Mouse (Mus musculus): ENCODE results near the gene Prom2. TPM values are rescaled to one million over a fixed set of nuclear protein-coding genes. Genes with fewer than 3 reads are reported as not detected.

The Prom2 gene
- not detected for polyA plus RNA-seq (2012; fragmentation: generic; extraction: Trizol)

DNA sequence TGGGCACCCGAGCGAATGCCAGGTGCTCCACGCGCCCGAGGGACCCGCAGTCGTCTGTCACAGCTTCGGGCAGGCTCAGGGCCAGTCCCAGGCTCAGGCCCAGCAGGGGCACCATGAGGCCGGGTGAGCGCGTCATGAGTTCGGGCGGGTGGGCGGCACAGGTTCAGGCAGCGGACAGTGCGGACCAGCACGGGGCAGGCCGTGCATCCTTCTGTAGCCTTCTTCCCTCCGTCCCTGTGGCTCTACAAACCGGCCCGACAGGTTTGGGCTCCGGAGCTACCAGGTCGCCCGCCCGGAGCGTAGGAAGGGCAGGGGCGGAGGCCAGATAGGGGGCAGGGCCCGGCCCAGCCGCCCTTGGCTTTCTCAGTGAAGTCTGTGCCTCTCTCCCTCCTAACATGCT lies at the start of gene Prom2:
TSS of gene Prom2 (minus strand) at position 283 of the 400 bp plus-strand sequence.
- H3K36me3 ChIP-seq (ENCODE audit: control insufficient read depth, insufficient read depth): no peaks in the 10 kb centered on the region
- H3ac ChIP-seq (ENCODE audit: control insufficient read depth, insufficient read length): no peak within 1 kb of the TSS
- no peak within 1 kb of the TSS for H3K4me2 ChIP-seq (ENCODE audit: low read depth)
- TF ChIP-seq MAX (IDR thresholded peaks at IDR 0.05; ENCODE audit: low read depth): no peak
- no peak for TF ChIP-seq TCF3 (IDR thresholded peaks at IDR 0.05; ENCODE audit: insufficient read length, low read depth)
- TF ChIP-seq TCF12 (IDR thresholded peaks at IDR 0.05; ENCODE audit: insufficient read depth, poor library complexity, severe bottlenecking): no peak
- TF ChIP-seq CEBPB (IDR thresholded peaks at IDR 0.05; ENCODE audit: insufficient read depth, poor library complexity, severe bottlenecking): no peak
- no peak for TF ChIP-seq USF1 (IDR thresholded peaks at IDR 0.05; ENCODE audit: low read depth)
- TF ChIP-seq REST (IDR thresholded peaks at IDR 0.05; ENCODE audit: insufficient read depth, insufficient read length): no peak
- no peak for TF ChIP-seq POLR2AphosphoS2 (IDR thresholded peaks at IDR 0.05; ENCODE audit: insufficient read length, low read depth)
- no peak for TF ChIP-seq SRF (IDR thresholded peaks at IDR 0.05; ENCODE audit: control insufficient read depth, insufficient read length, low read depth)
- TF ChIP-seq E2F4 (IDR thresholded peaks at IDR 0.05; ENCODE audit: insufficient read depth): no peak
- TF ChIP-seq MYOD1 (IDR thresholded peaks at IDR 0.05; ENCODE audit: control insufficient read depth in 1 of 3, insufficient read length in 2 of 3, low read depth in 2 of 3): no peak
- TF ChIP-seq MYOG (IDR thresholded peaks at IDR 0.05; ENCODE audit: control insufficient read depth in 1 of 3, insufficient read depth in 1 of 3, insufficient read length in 2 of 3, low read depth in 2 of 3): no peak
- no peak for TF ChIP-seq POLR2A (IDR thresholded peaks at IDR 0.05; ENCODE audit: insufficient read length, low read depth)
- H3K27me3 ChIP-seq (ENCODE audit: control insufficient read depth, insufficient read depth, insufficient read length): peaks cover 71% of the 10 kb centered on the region
- H3K4me3 ChIP-seq: no peak within 1 kb of the TSS
- no peaks in the 10 kb centered on the region for H3K79me2 ChIP-seq (ENCODE audit: control insufficient read depth, insufficient read depth)

DNA sequence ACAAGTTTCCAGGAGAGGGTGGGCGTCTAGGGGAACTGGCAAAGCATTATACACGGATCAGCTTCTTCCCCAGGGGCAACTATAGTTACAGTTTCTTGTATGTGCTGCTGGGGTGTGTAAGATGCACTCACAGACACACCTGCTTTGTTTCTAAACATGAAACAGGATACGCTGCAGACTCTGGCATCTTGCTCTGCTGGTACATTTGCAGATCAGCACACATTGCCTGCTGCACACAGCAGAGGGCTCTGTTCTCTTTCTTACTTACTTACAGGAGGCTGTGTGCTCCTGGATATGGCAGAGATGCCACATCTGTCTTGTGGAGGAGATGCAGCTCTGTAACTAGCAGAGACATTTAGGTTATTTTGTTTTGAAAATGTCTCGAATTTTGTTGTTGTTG lies 49.6 kb upstream of the Prom2 start:
- TF ChIP-seq TCF3 (IDR thresholded peaks at IDR 0.05; ENCODE audit: insufficient read length, low read depth) (no peak), MAX (IDR thresholded peaks at IDR 0.05; ENCODE audit: low read depth) (no peak), POLR2AphosphoS2 (IDR thresholded peaks at IDR 0.05; ENCODE audit: insufficient read length, low read depth) (no peak), MYOD1 (IDR thresholded peaks at IDR 0.05; ENCODE audit: control insufficient read depth in 1 of 3, insufficient read length in 2 of 3, low read depth in 2 of 3) (no peak), USF1 (IDR thresholded peaks at IDR 0.05; ENCODE audit: low read depth) (no peak), POLR2A (IDR thresholded peaks at IDR 0.05; ENCODE audit: insufficient read length, low read depth) (no peak), CEBPB (IDR thresholded peaks at IDR 0.05; ENCODE audit: insufficient read depth, poor library complexity, severe bottlenecking) (no peak), TCF12 (IDR thresholded peaks at IDR 0.05; ENCODE audit: insufficient read depth, poor library complexity, severe bottlenecking) (no peak), SRF (IDR thresholded peaks at IDR 0.05; ENCODE audit: control insufficient read depth, insufficient read length, low read depth) (no peak), MYOG (IDR thresholded peaks at IDR 0.05; ENCODE audit: control insufficient read depth in 1 of 3, insufficient read depth in 1 of 3, insufficient read length in 2 of 3, low read depth in 2 of 3) (no peak), E2F4 (IDR thresholded peaks at IDR 0.05; ENCODE audit: insufficient read depth) (no peak), REST (IDR thresholded peaks at IDR 0.05; ENCODE audit: insufficient read depth, insufficient read length) (no peak)
- no peaks in the 10 kb centered on the region for H3K27me3 ChIP-seq (ENCODE audit: control insufficient read depth, insufficient read depth, insufficient read length)
- H3ac ChIP-seq (ENCODE audit: control insufficient read depth, insufficient read length): no peak overlapping the region
- H3K79me2 ChIP-seq (ENCODE audit: control insufficient read depth, insufficient read depth): peaks cover 17% of the 10 kb centered on the region
- no peaks in the 10 kb centered on the region for H3K36me3 ChIP-seq (ENCODE audit: control insufficient read depth, insufficient read depth)
- no peak overlapping the region for H3K4me2 ChIP-seq (ENCODE audit: low read depth)
- H3K4me3 ChIP-seq: no peak overlapping the region

DNA sequence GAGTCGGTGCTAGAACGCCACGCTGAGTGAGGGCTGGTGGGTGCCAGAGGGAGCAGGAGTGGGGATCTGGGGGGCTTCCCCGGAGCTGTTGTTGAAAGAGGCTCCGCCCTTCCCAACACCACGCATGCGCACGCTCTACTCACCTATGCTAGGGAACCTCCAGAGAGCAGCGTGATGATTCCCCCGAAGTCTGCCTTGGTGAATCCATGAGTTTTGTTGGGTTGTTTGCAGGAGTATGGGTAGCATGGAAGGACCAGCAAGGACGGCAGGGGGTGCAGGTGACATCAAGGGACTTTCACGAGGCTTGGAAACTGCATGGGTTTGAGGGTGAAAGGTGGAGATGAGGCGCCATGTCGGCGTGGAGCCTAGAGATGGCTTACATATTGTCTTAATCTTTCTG lies 48.9 kb upstream of the Prom2 start:
- H3K79me2 ChIP-seq (ENCODE audit: control insufficient read depth, insufficient read depth): peaks cover 17% of the 10 kb centered on the region
- TF ChIP-seq MYOD1 (IDR thresholded peaks at IDR 0.05; ENCODE audit: control insufficient read depth in 1 of 3, insufficient read length in 2 of 3, low read depth in 2 of 3): no peak
- no peak for TF ChIP-seq E2F4 (IDR thresholded peaks at IDR 0.05; ENCODE audit: insufficient read depth)
- no peak for TF ChIP-seq TCF12 (IDR thresholded peaks at IDR 0.05; ENCODE audit: insufficient read depth, poor library complexity, severe bottlenecking)
- TF ChIP-seq TCF3 (IDR thresholded peaks at IDR 0.05; ENCODE audit: insufficient read length, low read depth): no peak
- no peak for TF ChIP-seq POLR2A (IDR thresholded peaks at IDR 0.05; ENCODE audit: insufficient read length, low read depth)
- no peak for TF ChIP-seq MAX (IDR thresholded peaks at IDR 0.05; ENCODE audit: low read depth)
- no peak for TF ChIP-seq MYOG (IDR thresholded peaks at IDR 0.05; ENCODE audit: control insufficient read depth in 1 of 3, insufficient read depth in 1 of 3, insufficient read length in 2 of 3, low read depth in 2 of 3)
- TF ChIP-seq USF1 (IDR thresholded peaks at IDR 0.05; ENCODE audit: low read depth): no peak
- TF ChIP-seq POLR2AphosphoS2 (IDR thresholded peaks at IDR 0.05; ENCODE audit: insufficient read length, low read depth): no peak
- no peak for TF ChIP-seq CEBPB (IDR thresholded peaks at IDR 0.05; ENCODE audit: insufficient read depth, poor library complexity, severe bottlenecking)
- no peak for TF ChIP-seq SRF (IDR thresholded peaks at IDR 0.05; ENCODE audit: control insufficient read depth, insufficient read length, low read depth)
- no peak for TF ChIP-seq REST (IDR thresholded peaks at IDR 0.05; ENCODE audit: insufficient read depth, insufficient read length)
- no peak overlapping the region for H3K4me3 ChIP-seq
- H3K27me3 ChIP-seq (ENCODE audit: control insufficient read depth, insufficient read depth, insufficient read length): no peaks in the 10 kb centered on the region
- H3K4me2 ChIP-seq (ENCODE audit: low read depth): no peak overlapping the region
- no peak overlapping the region for H3ac ChIP-seq (ENCODE audit: control insufficient read depth, insufficient read length)
- H3K36me3 ChIP-seq (ENCODE audit: control insufficient read depth, insufficient read depth): no peaks in the 10 kb centered on the region

DNA sequence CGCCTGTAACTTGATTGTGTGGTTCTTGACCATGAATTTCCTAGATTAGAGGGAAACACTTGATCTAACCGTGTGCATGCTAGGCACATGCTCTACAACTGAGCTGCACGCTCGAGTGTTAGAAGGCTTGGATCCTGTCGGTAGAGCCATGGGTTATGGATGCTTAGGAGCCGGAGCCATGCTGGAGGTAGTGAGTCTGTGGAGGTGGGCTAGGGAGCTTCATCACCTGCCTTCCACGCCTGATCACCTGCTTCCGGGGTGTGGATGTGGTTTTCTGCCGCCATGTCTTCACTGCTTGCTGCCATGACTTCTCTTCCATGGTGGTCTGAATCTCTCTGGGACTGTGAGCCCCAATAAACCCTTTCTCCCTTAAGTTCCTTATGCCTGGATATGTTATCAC lies 47.6 kb upstream of the Prom2 start:
- H3K27me3 ChIP-seq (ENCODE audit: control insufficient read depth, insufficient read depth, insufficient read length): no peaks in the 10 kb centered on the region
- H3K4me3 ChIP-seq: peak overlapping the region; percentile 98
- TF ChIP-seq MAX (IDR thresholded peaks at IDR 0.05; ENCODE audit: low read depth) (no peak), REST (IDR thresholded peaks at IDR 0.05; ENCODE audit: insufficient read depth, insufficient read length) (no peak), SRF (IDR thresholded peaks at IDR 0.05; ENCODE audit: control insufficient read depth, insufficient read length, low read depth) (no peak), E2F4 (IDR thresholded peaks at IDR 0.05; ENCODE audit: insufficient read depth) (no peak), POLR2AphosphoS2 (IDR thresholded peaks at IDR 0.05; ENCODE audit: insufficient read length, low read depth) (no peak), TCF12 (IDR thresholded peaks at IDR 0.05; ENCODE audit: insufficient read depth, poor library complexity, severe bottlenecking) (no peak), USF1 (IDR thresholded peaks at IDR 0.05; ENCODE audit: low read depth) (no peak), POLR2A (IDR thresholded peaks at IDR 0.05; ENCODE audit: insufficient read length, low read depth) (no peak), CEBPB (IDR thresholded peaks at IDR 0.05; ENCODE audit: insufficient read depth, poor library complexity, severe bottlenecking) (no peak), MYOD1 (IDR thresholded peaks at IDR 0.05; ENCODE audit: control insufficient read depth in 1 of 3, insufficient read length in 2 of 3, low read depth in 2 of 3) (no peak), MYOG (IDR thresholded peaks at IDR 0.05; ENCODE audit: control insufficient read depth in 1 of 3, insufficient read depth in 1 of 3, insufficient read length in 2 of 3, low read depth in 2 of 3) (no peak)
- no peaks in the 10 kb centered on the region for H3K36me3 ChIP-seq (ENCODE audit: control insufficient read depth, insufficient read depth)
- H3K4me2 ChIP-seq (ENCODE audit: low read depth): no peak overlapping the region
- H3ac ChIP-seq (ENCODE audit: control insufficient read depth, insufficient read length): no peak overlapping the region
- peaks cover 17% of the 10 kb centered on the region for H3K79me2 ChIP-seq (ENCODE audit: control insufficient read depth, insufficient read depth)

Data from myocyte (in vitro differentiated cells).